Mouse (Mus musculus): ENCODE results near the gene Tmem88.

The Tmem88 gene

DNA sequence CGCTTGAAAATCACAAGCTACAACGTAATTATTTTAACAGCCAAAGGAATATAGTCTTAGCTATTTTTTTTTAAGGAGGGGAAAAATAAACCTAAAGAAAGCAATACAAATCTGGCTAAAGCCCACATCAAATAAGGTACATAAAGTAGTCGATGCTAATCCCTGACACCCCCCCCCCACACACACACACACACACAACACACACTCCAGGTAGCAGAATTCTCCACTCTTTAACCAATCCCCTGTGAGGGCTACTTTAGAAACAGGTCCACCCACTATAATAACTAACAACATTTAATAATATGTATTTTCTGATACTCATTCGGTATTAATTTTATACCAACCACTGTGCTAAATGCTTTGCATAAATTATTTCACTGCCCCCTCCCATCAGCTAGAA, 18.5 kb upstream of the Tmem88 start:
- no peak for DNase-seq

GRCm38 (mm10) chr11:69415668-69416451, 17.8 kb upstream of the Tmem88 start:
- peak; percentile 72 to 80 for DNase-seq

GRCm38 (mm10) chr11:69415327-69415667, 17.3 kb upstream of the Tmem88 start:
- peak; percentile 39 to 55 for DNase-seq

DNA sequence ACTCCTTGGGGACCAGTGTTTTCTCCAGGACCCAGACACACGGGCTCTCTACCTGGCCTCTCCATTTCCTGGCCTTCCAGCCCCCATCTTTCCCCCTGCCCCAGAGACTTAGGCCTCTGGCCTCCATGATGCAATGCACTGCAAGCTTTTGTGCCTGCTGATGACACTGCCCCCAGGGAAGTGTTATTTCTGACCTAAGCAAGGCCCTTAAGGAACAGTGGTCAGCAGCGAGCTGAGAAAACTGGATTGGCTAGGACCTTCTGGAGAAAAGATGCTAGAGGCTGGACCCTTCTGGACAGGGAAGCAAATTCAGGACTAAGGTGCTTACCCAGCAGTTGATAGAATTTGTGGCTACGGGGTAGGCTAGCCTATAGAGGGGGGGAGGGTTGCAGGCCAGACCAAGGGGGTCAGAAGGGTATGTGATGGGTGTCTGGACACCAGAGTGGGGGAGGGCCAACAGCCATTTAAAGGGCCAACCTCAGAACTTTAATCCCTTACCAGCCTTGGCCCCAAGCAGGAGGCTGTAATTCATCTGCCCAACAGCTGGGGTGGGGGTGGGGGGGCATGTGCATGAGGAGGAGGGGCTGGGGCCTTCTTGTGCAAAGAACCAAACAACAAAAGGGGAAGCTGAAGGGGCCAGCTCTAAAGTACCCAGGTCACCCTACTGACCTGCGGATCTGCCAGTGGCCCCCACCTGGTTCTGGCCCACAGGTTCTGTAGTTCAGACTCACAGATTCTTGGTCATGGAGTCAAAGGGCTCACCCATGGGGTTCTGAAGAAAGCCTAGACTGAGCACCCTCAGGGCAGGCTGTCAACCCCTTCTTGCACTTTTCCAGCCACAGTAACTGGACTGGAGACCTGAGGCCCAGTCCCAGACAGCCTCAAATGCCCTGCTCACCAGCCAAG, 16.6 kb upstream of the Tmem88 start:
- DNase-seq: peak in 1 of 2 experiments; percentile 21

GRCm38 (mm10) chr11:69413221-69414181, 15.5 kb upstream of the Tmem88 start, which contains the start of gene Kdm6b:
Gene Kdm6b (minus strand): TSS chr11:69413675.
- peak; percentile 61 to 71 for DNase-seq

GRCm38 (mm10) chr11:69412548-69412947, 14.5 kb upstream of the Tmem88 start:
- no peak for DNase-seq

DNA sequence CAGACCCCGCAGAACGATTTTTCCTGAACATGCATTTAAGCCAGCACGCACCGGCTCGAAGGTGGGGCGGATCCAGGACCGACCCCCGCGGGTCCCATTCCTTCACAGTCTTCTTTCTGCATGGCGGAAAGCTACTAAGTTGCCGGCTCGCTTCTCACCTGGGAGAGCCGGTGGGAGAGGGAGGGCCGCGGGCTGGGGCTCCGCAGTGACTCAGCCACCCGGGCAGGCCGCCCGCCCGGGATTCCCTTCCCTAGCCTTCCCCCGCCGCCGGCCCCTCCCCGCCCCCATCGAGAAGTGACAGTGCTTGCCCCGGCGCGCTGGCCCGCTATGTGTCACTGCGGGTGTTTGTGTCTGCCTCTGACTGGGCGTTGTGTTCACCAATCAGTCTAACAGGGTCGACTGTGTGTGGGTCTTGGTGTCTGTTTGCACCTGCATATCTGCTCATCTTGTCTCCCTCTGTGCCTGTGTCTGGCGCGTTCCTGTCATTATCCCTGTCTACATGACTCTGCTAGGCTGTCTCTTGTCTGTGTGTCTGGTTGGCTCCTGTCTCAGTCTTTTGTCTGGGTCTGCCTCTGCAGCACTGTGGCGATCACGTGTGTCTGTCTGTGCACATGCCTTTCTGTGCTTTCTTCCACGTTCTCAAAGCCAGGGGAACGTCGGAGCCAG, 13.6 kb upstream of the Tmem88 start:
- peak; percentile 62 to 72 for DNase-seq

GRCm38 (mm10) chr11:69411073-69411535, 13.1 kb upstream of the Tmem88 start:
- peak; percentile 91 to 92 for DNase-seq

GRCm38 (mm10) chr11:69410310-69411072, 12.5 kb upstream of the Tmem88 start:
- DNase-seq: peak; percentile 75 to 82

GRCm38 (mm10) chr11:69410045-69410309, 11.9 kb upstream of the Tmem88 start:
- DNase-seq: no peak

DNA sequence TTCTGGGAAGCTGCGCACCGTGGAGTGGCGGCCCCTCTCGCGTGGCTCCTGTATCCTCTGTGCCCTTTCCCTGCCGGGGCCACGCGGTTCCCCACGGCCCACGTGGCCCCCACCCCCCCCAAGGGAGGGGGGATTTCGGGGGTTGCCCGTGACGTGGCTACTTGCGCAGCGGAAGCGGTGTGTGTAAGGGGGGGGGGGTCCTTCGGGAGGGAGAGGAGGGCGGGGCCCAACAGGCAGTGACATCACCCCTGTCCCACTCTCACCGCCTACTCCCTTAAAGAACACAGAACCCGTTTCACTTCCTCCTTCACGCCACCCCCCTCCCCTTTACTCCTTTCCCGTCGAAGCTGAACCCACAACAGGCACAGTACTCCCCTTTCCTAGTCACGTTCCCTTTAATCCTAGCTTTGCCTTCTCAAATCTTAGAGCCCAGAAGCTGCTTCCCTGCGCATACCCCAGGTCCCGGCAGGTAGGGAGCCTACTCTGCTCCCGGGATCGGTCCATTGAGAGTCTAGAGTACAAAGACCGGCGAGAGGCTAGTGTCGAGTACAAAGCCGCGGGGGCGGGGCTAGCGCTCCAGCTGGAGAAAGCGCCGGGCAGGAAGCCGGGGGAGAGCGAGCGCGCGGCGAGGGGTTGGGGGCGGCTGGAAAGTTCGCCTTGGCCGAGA, 11.5 kb upstream of the Tmem88 start:
- peak; percentile 93 to 94 for DNase-seq

DNA sequence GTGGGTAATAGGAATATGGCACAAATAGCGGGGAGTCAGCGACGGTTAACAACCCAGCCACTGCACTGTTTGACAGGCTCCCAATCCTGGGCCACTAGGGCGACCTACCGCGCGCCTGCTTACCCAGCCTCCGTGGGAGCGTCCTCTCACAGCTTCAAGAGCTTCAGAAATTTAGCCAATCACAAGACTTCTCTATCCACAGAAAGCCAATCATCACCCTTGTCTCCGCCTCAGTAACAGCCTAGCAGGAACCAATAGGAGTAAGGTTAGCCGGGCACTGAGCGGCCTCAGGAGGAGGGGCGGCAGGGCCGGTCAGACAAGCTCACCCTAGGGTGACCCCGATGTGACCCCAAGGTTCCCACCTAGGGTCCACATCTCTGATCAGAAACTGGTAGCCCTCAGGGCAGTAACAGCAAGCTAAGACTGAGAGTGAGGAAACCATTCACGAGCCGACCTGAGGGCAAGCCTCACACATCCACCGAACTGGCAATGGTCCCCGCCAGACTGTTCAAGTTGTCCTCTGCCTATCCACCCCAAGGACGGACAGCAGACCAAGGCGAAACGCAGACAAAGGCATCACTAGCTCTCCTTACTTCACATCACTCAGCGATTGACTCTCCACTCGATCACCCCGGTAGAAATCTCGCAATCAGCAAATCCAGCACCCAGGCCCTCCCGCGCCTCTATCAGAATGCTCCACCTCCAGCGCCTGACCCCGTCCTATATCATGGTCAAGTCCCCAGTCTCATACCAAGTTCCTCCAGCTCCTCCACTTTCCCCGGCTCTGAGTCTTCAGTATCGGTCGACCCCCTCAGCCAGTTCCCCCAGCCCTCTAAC, 10.7 kb upstream of the Tmem88 start:
- DNase-seq: peak; percentile 74 to 77

DNA sequence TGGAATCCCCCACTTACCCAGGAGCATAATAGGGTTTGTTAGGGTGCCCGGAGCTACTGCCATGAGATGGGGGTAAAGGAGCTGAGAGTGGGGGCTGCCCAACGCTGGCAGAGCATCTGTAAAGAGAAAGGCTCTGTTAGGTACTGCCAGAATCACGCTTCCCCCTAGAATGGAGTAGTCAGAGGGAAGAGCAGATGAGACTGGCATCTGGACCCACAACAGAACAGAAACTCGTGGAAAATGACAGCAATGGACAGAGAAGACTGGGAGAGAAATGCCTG, 9.6 kb upstream of the Tmem88 start:
- no peak for DNase-seq

- no peak for DNase-seq
These were observed 9.1 kb upstream of the Tmem88 start for GRCm38 (mm10) chr11:69406867-69407723.

- DNase-seq: peak in 1 of 2 experiments; percentile 27
These were observed 8.2 kb upstream of the Tmem88 start for GRCm38 (mm10) chr11:69406282-69406681.

- peak in 1 of 2 experiments; percentile 33 for DNase-seq
These were observed 7.6 kb upstream of the Tmem88 start for GRCm38 (mm10) chr11:69405397-69406200.

- DNase-seq: peak in 1 of 2 experiments; percentile 25
These were observed 6.8 kb upstream of the Tmem88 start for GRCm38 (mm10) chr11:69404595-69405396.

Measured in thymus, postnatal 36 days (tissue).